14 mouse cellular contexts compared by ENCODE assay signal in the genomic region with DNA sequence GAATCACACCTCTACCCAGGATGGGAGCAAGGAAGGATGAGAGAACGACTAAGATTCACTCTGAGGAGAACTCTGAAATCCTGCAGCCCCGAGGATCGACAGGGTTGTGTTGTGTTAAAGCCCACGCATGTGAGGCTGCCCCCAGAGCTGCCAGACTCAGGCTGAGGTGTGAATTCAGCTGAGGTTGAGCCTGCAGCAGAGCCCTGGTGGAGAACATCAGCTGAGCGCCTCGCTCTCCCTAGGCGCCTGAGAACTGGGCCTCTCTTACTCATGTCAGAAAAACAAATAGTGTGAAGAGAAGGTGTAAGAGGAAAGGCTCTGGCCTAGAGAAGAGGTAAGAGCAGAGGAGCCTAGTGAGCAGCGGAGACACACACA.
"Had no signal": no experiment of that assay in that cellular context is flagged by ENCODE, and none has a peak within 500 bp of the region (broad histone marks: within the 10 kb centered on the region; RNA-seq: fewer than 3 reads in every experiment).

No protein-coding gene starts in this region.

- H3K27ac ChIP-seq: left cerebral cortex, adult 2 months; liver, embryonic 15.5 days; macrophage; midbrain, embryonic 12.5 days; neural tube, embryonic 15.5 days; stomach, embryonic 15.5 days had no signal

- H3K4me3 ChIP-seq: left cerebral cortex, adult 2 months; liver, embryonic 15.5 days; megakaryocyte, embryonic 14.5 days; midbrain, embryonic 12.5 days; myocyte; neural tube, embryonic 15.5 days; stomach, embryonic 15.5 days had no signal

- H3K4me2 ChIP-seq: liver, embryonic 11.5 days; liver, embryonic 15.5 days; midbrain, embryonic 12.5 days; neural tube, embryonic 15.5 days; stomach, embryonic 15.5 days had no signal

- H3K27me3 ChIP-seq: liver, embryonic 15.5 days; megakaryocyte, embryonic 14.5 days; midbrain, embryonic 12.5 days; neural tube, embryonic 15.5 days; stomach, embryonic 15.5 days had no signal

- H3K9me3 ChIP-seq: liver, embryonic 15.5 days; megakaryocyte, embryonic 14.5 days; midbrain, embryonic 12.5 days; neural tube, embryonic 15.5 days; stomach, embryonic 15.5 days had no signal

- DNase-seq: kidney, adult 18-20 months; lung, adult 2 months; lung, postnatal 10 days; thymus, adult 2 months; thymus, postnatal 25 days had no signal

- H3K9ac ChIP-seq: liver, embryonic 15.5 days; midbrain, embryonic 12.5 days; neural tube, embryonic 15.5 days; stomach, embryonic 15.5 days had no signal
